Mouse (Mus musculus) spleen, adult 2 months (tissue): ENCODE measurements around the gene Anxa10. TPM values are rescaled to one million over a fixed set of nuclear protein-coding genes. Genes with fewer than 3 reads are reported as not detected.

Experiments
- DNase-seq, 2 experiments: peaks; one replicate each; pipeline versions ENCODE4 v3.0.0 to v3.0.0-alpha.2; 2012 to 2021; ENCODE audit warnings: low spot score in 2 of 2, low read depth in 1 of 2
- H3K27ac ChIP-seq: fragments of 200-500 bp; 2 replicates; pipeline ENCODE4 v1.5.1; 2012; ENCODE audit warnings: low read length, inconsistent platforms; ENCODE audit not compliant: insufficient read depth
- H3K27me3 ChIP-seq: fragments of 200-500 bp; 2 replicates; pipeline ENCODE4 v1.6.1; 2012; ENCODE audit warnings: mild to moderate bottlenecking, moderate library complexity, low read length, inconsistent platforms; ENCODE audit not compliant: control insufficient read depth, insufficient read depth
- H3K36me3 ChIP-seq: fragments of 200-500 bp; 2 replicates; pipeline ENCODE4 v1.6.1; 2012; ENCODE audit warnings: mild to moderate bottlenecking, low read length, inconsistent platforms; ENCODE audit not compliant: control insufficient read depth, insufficient read depth
- H3K4me1 ChIP-seq: fragments of 200-500 bp; 2 replicates; pipeline ENCODE4 v1.6.1; 2011; ENCODE audit warnings: inconsistent platforms; ENCODE audit not compliant: control insufficient read depth, insufficient read depth, insufficient read length
- H3K4me3 ChIP-seq: fragments of 200-500 bp; 2 replicates; pipeline ENCODE4 v1.5.1; 2011; ENCODE audit warnings: mild to moderate bottlenecking, inconsistent platforms; ENCODE audit not compliant: insufficient read depth, insufficient read length; ENCODE audit errors: extremely low read depth
- CTCF ChIP-seq: fragments of 200-500 bp; IDR thresholded peaks from 2 replicates; pipeline ENCODE4 v1.5.1; 2011; ENCODE audit warnings: mild to moderate bottlenecking, inconsistent platforms; ENCODE audit not compliant: insufficient read depth, insufficient read length, insufficient replicate concordance; ENCODE audit errors: extremely low read depth
- POLR2A ChIP-seq: fragments of 200-500 bp; IDR thresholded peaks from 2 replicates; pipeline ENCODE4 v1.6.1; 2011; ENCODE audit warnings: low read depth, low read length, inconsistent platforms
- WGBS: fragments of 180-500 bp; shearing (Covaris S2); methylation state at CpG from one replicate; pipeline ENCODE4 v1.1.7; 2018; 5-methylcytosine and 5-hydroxymethylcytosine counted together
- polyA plus RNA-seq: library from polyadenylated mRNA; depleted of rRNA; stranded (reverse); fragments of >200 nt; gene quantifications from 2 replicates; pipeline ENCODE4 v1.2.3, GENCODE M21; 2012; rRNA removed

Anxa10 gene
- not detected in 2 replicates for polyA plus RNA-seq

DNA sequence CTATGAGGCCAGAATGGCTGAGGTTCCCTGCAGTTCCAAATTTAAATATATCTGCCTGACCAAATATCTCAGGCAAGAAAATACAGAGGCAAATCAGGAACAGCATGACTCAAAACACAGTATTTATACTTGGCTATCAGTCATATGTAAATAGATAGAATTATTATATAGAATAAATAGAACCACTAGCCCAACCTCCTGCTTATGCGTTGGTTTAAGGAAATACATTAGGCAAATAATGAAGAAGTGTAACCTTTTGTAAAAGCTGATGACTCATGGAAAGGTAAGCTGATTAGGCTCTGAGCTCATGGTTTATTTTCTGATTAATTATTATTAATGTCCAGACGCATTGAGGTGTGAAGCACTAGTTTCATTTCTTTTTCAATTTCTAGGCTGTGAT lies at the start of gene Anxa10:
TSS of gene Anxa10 (minus strand) at position 53 of the 400 bp plus-strand sequence.
- Histone ChIP-seq H3K36me3 (no peaks in the 10 kb centered on the region), H3K4me1 (no peaks in the 10 kb centered on the region), H3K4me3 (no peak within 1 kb of the TSS), H3K27me3 (no peaks in the 10 kb centered on the region), H3K27ac (no peak within 1 kb of the TSS)
- 81% methylated on average over 2 of the region's 2 CpGs for WGBS
- no peak for TF ChIP-seq POLR2A
- TF ChIP-seq CTCF, result no peak
- no peak for DNase-seq

DNA sequence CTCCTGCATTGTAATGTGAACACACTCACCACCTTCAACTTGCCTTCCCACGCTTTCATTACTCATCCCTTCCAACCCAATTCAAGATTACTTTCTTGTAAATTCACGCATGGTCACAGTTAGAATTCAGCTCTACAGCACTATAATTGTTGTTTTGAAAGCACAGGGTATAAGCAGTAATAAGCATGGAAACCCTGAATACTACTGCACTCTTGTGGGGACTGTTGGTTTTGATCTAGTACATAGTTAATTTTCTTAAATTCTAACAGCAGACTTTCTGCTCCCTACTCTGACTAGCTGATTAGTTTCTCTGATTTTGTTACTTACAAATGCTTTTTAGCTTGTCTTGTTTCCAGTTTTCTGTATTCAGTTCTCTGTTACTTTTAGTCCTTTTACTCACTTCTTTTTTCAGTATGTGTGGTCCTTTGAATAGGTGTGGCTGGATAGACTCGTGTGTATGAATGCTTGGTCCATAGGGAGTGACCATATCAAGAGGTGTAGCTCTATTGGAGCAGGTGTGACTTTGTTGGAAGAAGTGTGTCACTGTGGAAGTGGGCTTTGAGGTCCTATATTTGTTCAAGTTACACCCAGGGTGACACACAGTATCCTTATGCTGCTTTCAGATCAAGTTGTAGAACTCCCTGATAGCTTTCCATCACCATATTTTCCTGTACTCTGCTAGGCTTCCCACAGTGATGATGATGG lies 9.9 kb upstream of the Anxa10 start:
- no peaks in the 10 kb centered on the region for H3K4me1 ChIP-seq
- no peak overlapping the region for H3K4me3 ChIP-seq
- 74% methylated on average over 3 of the region's 3 CpGs for WGBS
- no peaks in the 10 kb centered on the region for H3K27me3 ChIP-seq
- no peak for TF ChIP-seq POLR2A
- TF ChIP-seq CTCF, result no peak
- no peak overlapping the region for H3K27ac ChIP-seq
- H3K36me3 ChIP-seq, result no peaks in the 10 kb centered on the region
- DNase-seq, result no peak

DNA sequence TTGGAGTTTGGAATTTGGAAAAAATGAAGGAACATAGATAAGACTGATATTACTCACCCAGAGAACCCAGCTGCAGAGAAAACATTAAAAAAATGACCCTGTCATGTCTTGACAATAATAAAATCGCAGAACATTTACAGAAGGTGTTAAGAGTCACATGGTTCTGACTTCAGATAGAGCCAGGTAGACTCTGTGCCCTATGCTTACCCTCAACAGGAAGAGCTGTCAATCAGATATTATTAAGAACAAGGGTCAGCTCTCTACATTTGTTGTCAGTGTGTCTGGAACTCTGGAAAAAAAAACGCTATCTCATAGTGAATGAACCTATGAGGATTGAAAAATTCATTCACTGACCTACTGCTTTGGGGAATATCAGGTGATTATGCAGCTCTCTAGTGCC lies 25.7 kb downstream of the Anxa10 start:
- H3K4me1 ChIP-seq, result no peaks in the 10 kb centered on the region
- DNase-seq, result no peak
- H3K36me3 ChIP-seq, result no peaks in the 10 kb centered on the region
- H3K4me3 ChIP-seq, result no peak overlapping the region
- no peak for TF ChIP-seq CTCF
- no peak for TF ChIP-seq POLR2A
- H3K27ac ChIP-seq, result no peak overlapping the region
- H3K27me3 ChIP-seq, result no peaks in the 10 kb centered on the region
- WGBS, result 82% methylated on average over 2 of the region's 2 CpGs

DNA sequence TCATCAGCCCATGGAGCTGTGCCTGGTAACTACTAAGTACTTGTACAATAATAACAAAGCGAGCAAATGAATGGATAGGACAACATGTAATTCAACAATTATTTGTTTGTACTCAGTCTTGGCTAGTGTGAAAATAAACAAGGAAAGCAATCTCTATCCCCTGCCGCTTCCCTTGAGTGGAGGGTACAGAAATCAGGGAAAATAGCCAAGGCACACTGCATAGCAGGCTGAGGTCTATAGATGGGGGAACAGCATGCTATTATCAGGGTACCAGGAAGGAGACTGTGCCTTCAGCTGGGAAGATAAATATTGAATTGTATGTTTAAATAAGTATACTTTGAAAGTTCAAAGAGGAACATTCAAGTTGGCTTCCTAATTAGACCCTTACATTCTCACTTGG lies 41.1 kb downstream of the Anxa10 start:
- Histone ChIP-seq H3K4me1 (no peaks in the 10 kb centered on the region), H3K36me3 (no peaks in the 10 kb centered on the region), H3K27ac (no peak overlapping the region), H3K27me3 (no peaks in the 10 kb centered on the region), H3K4me3 (no peak overlapping the region)
- TF ChIP-seq CTCF, result no peak
- TF ChIP-seq POLR2A, result no peak
- DNase-seq, result no peak
- 93% methylated on average over 2 of the region's 2 CpGs for WGBS

DNA sequence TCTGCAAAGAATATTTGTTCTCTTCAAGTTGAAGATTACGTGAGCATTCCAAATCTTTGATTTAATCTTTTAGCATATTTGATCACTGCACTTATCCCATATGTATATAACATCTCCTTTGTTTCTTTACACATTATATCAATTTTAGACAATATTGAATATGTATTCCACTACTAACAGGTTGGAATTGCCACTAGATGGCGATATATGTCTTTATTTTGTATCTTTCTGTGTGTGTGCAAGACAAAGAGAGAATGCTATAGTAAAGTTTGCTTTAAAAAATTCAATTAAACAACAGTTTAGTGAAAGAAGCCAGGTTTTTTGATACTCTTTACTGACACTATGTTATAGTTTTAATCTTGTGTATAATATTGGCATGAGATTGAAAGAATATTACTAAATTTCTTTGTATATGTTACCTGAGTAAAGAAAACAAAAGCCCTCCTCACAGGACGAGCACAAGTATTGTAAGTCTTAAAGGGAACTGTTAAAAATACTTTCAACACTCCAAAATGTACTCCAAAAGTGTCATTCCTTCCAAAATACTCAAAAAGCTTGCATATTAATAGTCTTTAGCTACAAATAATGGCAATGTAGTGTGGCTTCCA lies 42.7 kb downstream of the Anxa10 start:
- WGBS, result 56% methylated on average over 3 of the region's 3 CpGs
- H3K4me3 ChIP-seq, result no peak overlapping the region
- H3K27ac ChIP-seq, result no peak overlapping the region
- DNase-seq, result no peak
- no peaks in the 10 kb centered on the region for H3K4me1 ChIP-seq
- no peaks in the 10 kb centered on the region for H3K36me3 ChIP-seq
- H3K27me3 ChIP-seq, result no peaks in the 10 kb centered on the region
- TF ChIP-seq CTCF, result no peak
- TF ChIP-seq POLR2A, result no peak

DNA sequence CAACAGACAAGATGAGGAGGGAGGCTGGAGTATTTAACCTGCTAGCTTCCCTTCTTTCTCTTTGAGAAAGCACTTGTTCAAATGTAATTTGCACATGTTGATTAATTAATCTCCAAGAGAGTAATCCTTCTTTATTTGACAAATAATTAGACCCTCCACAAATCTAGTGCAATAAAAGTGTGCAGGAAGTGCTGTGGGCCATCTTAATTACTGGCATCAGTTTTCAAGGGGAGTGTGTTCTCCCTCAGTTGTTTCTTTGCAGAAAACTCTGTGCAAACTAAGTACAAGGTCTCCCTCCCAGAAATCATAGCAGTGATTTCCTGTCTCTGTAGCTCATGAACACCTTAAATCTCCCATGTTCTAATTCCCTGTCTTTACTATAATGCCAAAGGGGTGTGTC lies 54.6 kb downstream of the Anxa10 start:
- TF ChIP-seq POLR2A, result no peak
- TF ChIP-seq CTCF, result no peak
- Histone ChIP-seq H3K27ac (no peak overlapping the region), H3K36me3 (no peaks in the 10 kb centered on the region), H3K4me1 (no peaks in the 10 kb centered on the region), H3K27me3 (no peaks in the 10 kb centered on the region), H3K4me3 (no peak overlapping the region)
- DNase-seq, result no peak

DNA sequence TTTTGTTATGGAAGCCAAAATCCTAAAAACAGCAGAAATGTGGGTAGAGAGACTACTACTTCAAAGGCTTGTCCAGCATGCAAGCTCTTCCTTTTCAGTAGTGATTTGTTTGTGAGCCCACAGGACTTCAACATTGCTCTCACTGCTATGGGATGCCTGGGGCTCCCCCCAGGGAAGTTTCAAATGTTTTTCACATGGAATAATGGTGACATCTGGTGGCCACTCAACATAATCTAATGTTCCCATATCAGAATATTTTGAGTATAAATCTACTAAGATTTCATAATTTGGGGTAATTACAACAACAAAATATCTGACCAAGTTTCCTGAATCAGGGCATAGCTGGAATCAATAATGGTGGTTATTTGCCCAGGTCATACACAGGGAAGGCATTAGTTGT lies 62.6 kb downstream of the Anxa10 start:
- Histone ChIP-seq H3K36me3 (no peaks in the 10 kb centered on the region), H3K27me3 (no peaks in the 10 kb centered on the region), H3K4me1 (no peaks in the 10 kb centered on the region), H3K27ac (no peak overlapping the region), H3K4me3 (no peak overlapping the region)
- no peak for TF ChIP-seq CTCF
- TF ChIP-seq POLR2A, result no peak
- DNase-seq, result no peak
